Mouse (Mus musculus) kidney, adult 2 months (tissue): ENCODE measurements around the gene Spin2g. TPM values are rescaled to one million over a fixed set of nuclear protein-coding genes. Genes with fewer than 3 reads are reported as not detected.
"Not testable (repeated sequence)": the region's sequence is repeated elsewhere in the genome, so short reads cannot be mapped to it uniquely, and the experiment has no call there.

ENCODE experiments used
- DNase-seq: peaks from one replicate; pipeline ENCODE4 v3.0.0; 2021
- H3K27ac ChIP-seq: fragments of 200-500 bp; 2 replicates; pipeline ENCODE4 v1.5.1; 2012; ENCODE audit warnings: low read depth, low read length, control low read depth, inconsistent platforms; ENCODE audit not compliant: insufficient read depth
- H3K27me3 ChIP-seq: fragments of 200-500 bp; replicated peaks from 2 replicates; pipeline ENCODE4 v1.6.1; 2012; ENCODE audit warnings: mild to moderate bottlenecking, moderate library complexity, low read length, inconsistent platforms; ENCODE audit not compliant: control insufficient read depth, insufficient read depth
- H3K36me3 ChIP-seq: fragments of 200-500 bp; 2 replicates; pipeline ENCODE4 v1.6.1; 2012; ENCODE audit warnings: mild to moderate bottlenecking, moderate library complexity, low read length, inconsistent platforms; ENCODE audit not compliant: control insufficient read depth, insufficient read depth
- H3K4me1 ChIP-seq: fragments of 200-500 bp; 2 replicates; pipeline ENCODE4 v1.6.1; 2011; ENCODE audit warnings: low read length; ENCODE audit not compliant: control insufficient read depth, insufficient read depth
- H3K4me3 ChIP-seq: fragments of 200-500 bp; 2 replicates; pipeline ENCODE4 v1.5.1; 2011; ENCODE audit warnings: mild to moderate bottlenecking, low read depth, low read length, control low read depth; ENCODE audit not compliant: insufficient read depth
- WGBS: fragments of 180-500 bp; shearing (Covaris S2); methylation state at CpG from one replicate; pipeline ENCODE4 v1.1.7; 2018; 5-methylcytosine and 5-hydroxymethylcytosine counted together
- polyA plus RNA-seq: library from polyadenylated mRNA; depleted of rRNA; stranded (reverse); fragments of >200 nt; gene quantifications from 2 replicates; pipeline ENCODE4 v1.2.3, GENCODE M21; 2012; rRNA removed

The Spin2g gene
- polyA plus RNA-seq = not detected in 2 replicates

- not testable (repeated sequence) for H3K27me3 ChIP-seq, H3K4me1 ChIP-seq, H3K27ac ChIP-seq, DNase-seq, H3K36me3 ChIP-seq, H3K4me3 ChIP-seq
- 85% methylated on average over 6 of the region's 6 CpGs for WGBS
These were observed at the start of gene Spin2g for GRCm38 (mm10) chrX:34238633-34239032. Gene Spin2g (minus strand): TSS chrX:34238733.

Other genes starting within 250 kb of the Spin2g start
- gene Btbd35f9, start 77.2 kb downstream of the Spin2g start, polyA plus RNA-seq = not detected in 2 replicates
- not detected in 2 replicates for gene Btbd35f8, start 211.8 kb upstream of the Spin2g start, polyA plus RNA-seq